Mouse (Mus musculus): ENCODE data around the gene Gpr35. TPM values are rescaled to one million over a fixed set of nuclear protein-coding genes. Genes with fewer than 3 reads are reported as not detected.
"Not testable (repeated sequence)": the region's sequence is repeated elsewhere in the genome, so short reads cannot be mapped to it uniquely, and the experiment has no call there.

Gene Gpr35
- polyA plus RNA-seq, 1 experiment from 2014 or later, result 2.1 TPM

GRCm38 (mm10) chr1:92956571-92957335 is 6.1 kb downstream of the Gpr35 start:
- H3K9me3 ChIP-seq (replicated peaks); H3K9ac ChIP-seq; H3K36me3 ChIP-seq; H3K27me3 ChIP-seq; H3K4me1 ChIP-seq; ATAC-seq (ENCODE audit: insufficient number of reproducible peaks, low FRiP score, low TSS enrichment, low read depth); H3K27ac ChIP-seq (replicated peaks): not testable (repeated sequence)
- 6% methylated on average over 11 of the region's 11 CpGs for WGBS
- Histone ChIP-seq H3K4me3 (replicated peaks) (peak overlapping the region; percentile 19), H3K4me2 (replicated peaks) (peak overlapping the region; percentile 43)

GRCm38 (mm10) chr1:92958999-92959398 is 8.3 kb downstream of the Gpr35 start:
- no peaks in the 10 kb centered on the region for H3K27me3 ChIP-seq
- H3K9ac ChIP-seq, result no peak overlapping the region
- H3K9me3 ChIP-seq (replicated peaks), result no peaks in the 10 kb centered on the region
- no peaks in the 10 kb centered on the region for H3K4me1 ChIP-seq
- no peaks in the 10 kb centered on the region for H3K36me3 ChIP-seq
- 94% methylated on average over 1 of the region's 1 CpGs for WGBS
- no peak overlapping the region for H3K4me3 ChIP-seq (replicated peaks)
- no peak for ATAC-seq (ENCODE audit: insufficient number of reproducible peaks, low FRiP score, low TSS enrichment, low read depth)
- no peak overlapping the region for H3K27ac ChIP-seq (replicated peaks)
- no peak overlapping the region for H3K4me2 ChIP-seq (replicated peaks)

- not testable (repeated sequence) for ATAC-seq (ENCODE audit: insufficient number of reproducible peaks, low FRiP score, low TSS enrichment, low read depth)
- 72% methylated on average over 6 of the region's 6 CpGs for WGBS
Measured at GRCm38 (mm10) chr1:92970791-92971190, 20.1 kb downstream of the Gpr35 start.

GRCm38 (mm10) chr1:92971879-92972795 is 21.5 kb downstream of the Gpr35 start:
- Histone ChIP-seq H3K27ac (replicated peaks) (no peak overlapping the region), H3K9me3 (replicated peaks) (no peaks in the 10 kb centered on the region), H3K4me2 (replicated peaks) (no peak overlapping the region), H3K4me1 (peaks cover 4% of the 10 kb centered on the region; the same call in 1 of the 2 replicates), H3K36me3 (no peaks in the 10 kb centered on the region), H3K27me3 (no peaks in the 10 kb centered on the region; the same call in 1 of the 2 replicates), H3K4me3 (replicated peaks) (no peak overlapping the region), H3K9ac (no peak overlapping the region)
- ATAC-seq (ENCODE audit: insufficient number of reproducible peaks, low FRiP score, low TSS enrichment, low read depth), result no peak
- WGBS, result 89% methylated on average over 7 of the region's 7 CpGs

More at GRCm38 (mm10) chr1:92970791-92971190, 20.1 kb downstream of the Gpr35 start:
- not testable (repeated sequence) for H3K27me3 ChIP-seq; H3K9ac ChIP-seq; H3K27ac ChIP-seq (replicated peaks); H3K4me3 ChIP-seq (replicated peaks); H3K4me2 ChIP-seq (replicated peaks); H3K36me3 ChIP-seq; H3K4me1 ChIP-seq; H3K9me3 ChIP-seq (replicated peaks)

GRCm38 (mm10) chr1:92972854-92973253 is 22.2 kb downstream of the Gpr35 start:
- H3K27me3 ChIP-seq, result no peaks in the 10 kb centered on the region; the same call in 1 of the 2 replicates
- WGBS, result 59% methylated on average over 1 of the region's 1 CpGs
- no peak for ATAC-seq (ENCODE audit: insufficient number of reproducible peaks, low FRiP score, low TSS enrichment, low read depth)
- H3K4me3 ChIP-seq (replicated peaks), result no peak overlapping the region
- no peaks in the 10 kb centered on the region for H3K36me3 ChIP-seq
- H3K9ac ChIP-seq, result no peak overlapping the region
- H3K27ac ChIP-seq (replicated peaks), result no peak overlapping the region
- H3K4me1 ChIP-seq, result peaks cover 4% of the 10 kb centered on the region; the same call in 1 of the 2 replicates
- H3K9me3 ChIP-seq (replicated peaks), result no peaks in the 10 kb centered on the region
- H3K4me2 ChIP-seq (replicated peaks), result no peak overlapping the region

- Histone ChIP-seq H3K27me3 (no peaks in the 10 kb centered on the region; the same call in none of the 2 replicates), H3K36me3 (no peaks in the 10 kb centered on the region), H3K4me3 (replicated peaks) (no peak overlapping the region), H3K4me2 (replicated peaks) (no peak overlapping the region), H3K27ac (replicated peaks) (no peak overlapping the region), H3K4me1 (peaks cover 18% of the 10 kb centered on the region), H3K9me3 (replicated peaks) (no peaks in the 10 kb centered on the region), H3K9ac (no peak overlapping the region)
- ATAC-seq (ENCODE audit: insufficient number of reproducible peaks, low FRiP score, low TSS enrichment, low read depth), result no peak
- 50% methylated on average over 6 of the region's 6 CpGs for WGBS
Measured at GRCm38 (mm10) chr1:92976141-92976566, 25.5 kb downstream of the Gpr35 start.

GRCm38 (mm10) chr1:92978645-92979044 is 28.0 kb downstream of the Gpr35 start:
- 34% methylated on average over 7 of the region's 7 CpGs for WGBS
- ATAC-seq (ENCODE audit: insufficient number of reproducible peaks, low FRiP score, low TSS enrichment, low read depth), result no peak
- Histone ChIP-seq H3K27me3 (no peaks in the 10 kb centered on the region; the same call in none of the 2 replicates), H3K4me2 (replicated peaks) (no peak overlapping the region), H3K9me3 (replicated peaks) (no peaks in the 10 kb centered on the region), H3K27ac (replicated peaks) (no peak overlapping the region), H3K4me3 (replicated peaks) (no peak overlapping the region), H3K4me1 (peaks cover 14% of the 10 kb centered on the region), H3K36me3 (no peaks in the 10 kb centered on the region), H3K9ac (no peak overlapping the region)

- Histone ChIP-seq H3K27me3 (no peaks in the 10 kb centered on the region; the same call in 1 of the 2 replicates), H3K4me2 (replicated peaks) (no peak overlapping the region), H3K36me3 (no peaks in the 10 kb centered on the region), H3K4me3 (replicated peaks) (no peak overlapping the region), H3K27ac (replicated peaks) (no peak overlapping the region), H3K9ac (no peak overlapping the region), H3K9me3 (replicated peaks) (no peaks in the 10 kb centered on the region), H3K4me1 (peaks cover 14% of the 10 kb centered on the region)
- ATAC-seq (ENCODE audit: insufficient number of reproducible peaks, low FRiP score, low TSS enrichment, low read depth), result 0 out of 2 replicates have a peak, but pooled peaks have one; percentile 24
- 25% methylated on average over 11 of the region's 11 CpGs for WGBS
Measured at GRCm38 (mm10) chr1:92979073-92979602, 28.5 kb downstream of the Gpr35 start.

- Histone ChIP-seq H3K4me1 (peaks cover 14% of the 10 kb centered on the region), H3K4me2 (replicated peaks) (no peak overlapping the region), H3K4me3 (replicated peaks) (no peak overlapping the region), H3K9me3 (replicated peaks) (no peaks in the 10 kb centered on the region), H3K27me3 (no peaks in the 10 kb centered on the region; the same call in 1 of the 2 replicates), H3K36me3 (no peaks in the 10 kb centered on the region), H3K9ac (no peak overlapping the region), H3K27ac (replicated peaks) (no peak overlapping the region)
- no peak for ATAC-seq (ENCODE audit: insufficient number of reproducible peaks, low FRiP score, low TSS enrichment, low read depth)
- WGBS, result 76% methylated on average over 7 of the region's 7 CpGs
Measured at GRCm38 (mm10) chr1:92981056-92981845, 30.6 kb downstream of the Gpr35 start.

GRCm38 (mm10) chr1:92982931-92983605 is 32.4 kb downstream of the Gpr35 start:
- H3K9me3 ChIP-seq (replicated peaks), result no peaks in the 10 kb centered on the region
- no peak overlapping the region for H3K4me2 ChIP-seq (replicated peaks)
- peaks cover 14% of the 10 kb centered on the region for H3K4me1 ChIP-seq
- H3K4me3 ChIP-seq (replicated peaks), result no peak overlapping the region
- ATAC-seq (ENCODE audit: insufficient number of reproducible peaks, low FRiP score, low TSS enrichment, low read depth), result no peak
- H3K9ac ChIP-seq, result no peak overlapping the region
- no peaks in the 10 kb centered on the region; the same call in 1 of the 2 replicates for H3K27me3 ChIP-seq
- H3K36me3 ChIP-seq, result no peaks in the 10 kb centered on the region
- no peak overlapping the region for H3K27ac ChIP-seq (replicated peaks)
- WGBS, result 90% methylated on average over 17 of the region's 17 CpGs
